Mouse (Mus musculus): ENCODE data around the gene Cyp2a22. TPM values are rescaled to one million over a fixed set of nuclear protein-coding genes. Genes with fewer than 3 reads are reported as not detected.
"Not testable (repeated sequence)": the region's sequence is repeated elsewhere in the genome, so short reads cannot be mapped to it uniquely, and the experiment has no call there.

The Cyp2a22 gene
- polyA plus RNA-seq, 1 experiment from 2014 or later, result not detected

DNA sequence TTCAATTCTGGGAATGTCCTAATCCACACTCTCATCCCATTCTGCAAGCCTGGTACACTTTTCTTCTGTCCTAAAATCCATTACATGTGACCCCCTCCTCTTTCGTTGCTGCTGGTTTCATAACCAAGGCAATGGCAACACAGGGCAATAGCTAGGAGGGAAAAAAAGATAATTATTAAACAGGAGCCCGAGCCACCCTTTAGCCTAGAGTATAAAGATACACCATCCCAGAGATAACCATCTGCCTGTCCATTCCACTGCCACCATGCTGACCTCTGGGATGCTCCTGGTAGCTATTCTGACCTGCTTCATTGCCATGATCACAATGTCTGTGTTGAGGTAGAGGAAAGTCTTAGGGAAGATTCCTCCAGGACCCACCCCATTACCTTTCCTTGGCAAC is 22.1 kb downstream of the Cyp2a22 start:
- WGBS, result 51% methylated on average over 2 of the region's 2 CpGs
- not testable (repeated sequence) for H3K4me1 ChIP-seq (ENCODE audit: control insufficient read depth, insufficient read depth, low read length); H3K27me3 ChIP-seq (ENCODE audit: control insufficient read depth, insufficient read depth, low read length); H3K9ac ChIP-seq (ENCODE audit: low read length); ATAC-seq (replicated peaks; ENCODE audit: extremely low read depth, insufficient read depth, low FRiP score); H3K9me3 ChIP-seq (replicated peaks; ENCODE audit: control insufficient read depth, low read length); H3K27ac ChIP-seq (ENCODE audit: low read length); H3K36me3 ChIP-seq (ENCODE audit: control insufficient read depth, insufficient read depth); H3K4me2 ChIP-seq (ENCODE audit: low read depth, low read length); H3K4me3 ChIP-seq (ENCODE audit: low read length)

Other genes starting within 250 kb of the Cyp2a22 start
- not detected in 2 replicates for gene Cyp2b19, start 182.2 kb downstream of the Cyp2a22 start, polyA plus RNA-seq (2015; fragmentation: Nextera tagmentation; extraction: Ambion mirVana)
- gene Cyp2g1, start 130.5 kb downstream of the Cyp2a22 start, polyA plus RNA-seq (2015; fragmentation: Nextera tagmentation; extraction: Ambion mirVana), result 0.18 TPM in 1 of 2 replicates, not detected in the other
- gene Cyp2a5, start 104.1 kb downstream of the Cyp2a22 start, polyA plus RNA-seq (2015; fragmentation: Nextera tagmentation; extraction: Ambion mirVana), result 0.13 TPM in 1 of 2 replicates, not detected in the other
- not detected in 2 replicates for gene Cyp2a12, start 89.7 kb upstream of the Cyp2a22 start, polyA plus RNA-seq (2015; fragmentation: Nextera tagmentation; extraction: Ambion mirVana)
- gene Cyp2f2, start 180.5 kb upstream of the Cyp2a22 start, polyA plus RNA-seq (2015; fragmentation: Nextera tagmentation; extraction: Ambion mirVana), result 12.8 and 18.0 TPM in 2 replicates
- 0.08 TPM in 1 of 2 replicates, not detected in the other for gene Cyp2t4, start 214.3 kb upstream of the Cyp2a22 start, polyA plus RNA-seq (2015; fragmentation: Nextera tagmentation; extraction: Ambion mirVana)
- gene Egln2, start 227.4 kb upstream of the Cyp2a22 start, polyA plus RNA-seq (2015; fragmentation: Nextera tagmentation; extraction: Ambion mirVana), result 48.4 and 55.3 TPM in 2 replicates
- gene Rab4b, start 239.5 kb upstream of the Cyp2a22 start, polyA plus RNA-seq (2015; fragmentation: Nextera tagmentation; extraction: Ambion mirVana), result 48.1 and 51.0 TPM in 2 replicates
- gene Gm21983, start 241.7 kb upstream of the Cyp2a22 start, polyA plus RNA-seq (2015; fragmentation: Nextera tagmentation; extraction: Ambion mirVana), result not detected in 2 replicates
- 5.0 and 11.6 TPM in 2 replicates for gene Mia, start 241.8 kb upstream of the Cyp2a22 start, polyA plus RNA-seq (2015; fragmentation: Nextera tagmentation; extraction: Ambion mirVana)